Mouse (Mus musculus) megakaryocyte, embryonic 14.5 days (primary cell): ENCODE results near the gene Fhl3.

ENCODE experiments used
- FLI1 ChIP-seq: IDR thresholded peaks from 2 replicates; pipeline ENCODE4 v1.6.1; 2012; ENCODE audit warnings: low read length, inconsistent platforms, mixed read lengths
- GATA1 ChIP-seq: IDR thresholded peaks from 3 replicates; pipeline ENCODE4 v1.6.1; 2012; ENCODE audit warnings: mixed read lengths, low read length, inconsistent platforms, borderline replicate concordance

DNA sequence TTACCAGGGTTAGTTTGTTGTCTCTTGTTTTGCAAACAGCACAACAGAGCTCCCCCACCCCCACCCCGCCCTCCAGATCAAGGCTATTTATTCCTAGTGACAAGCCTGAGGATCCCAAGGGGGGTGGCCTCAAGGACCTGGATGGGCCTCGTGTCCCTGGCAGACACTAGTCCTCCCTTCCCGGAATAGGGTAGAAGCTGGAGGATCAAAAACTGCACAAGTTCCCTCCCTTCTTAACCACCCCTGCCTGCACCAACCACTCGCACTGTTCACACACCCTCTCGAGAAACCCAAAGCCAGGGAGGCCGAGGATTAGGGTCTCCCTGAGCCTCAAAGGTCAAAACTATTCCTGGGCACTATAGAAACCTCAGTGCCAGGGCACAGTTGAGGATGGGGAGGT, 710 bp upstream of the Fhl3 start:
- TF ChIP-seq FLI1 (no peak), GATA1 (no peak)
